Mouse (Mus musculus) hindbrain, postnatal 0 days (tissue): ENCODE measurements around the gene Rras. TPM values are rescaled to one million over a fixed set of nuclear protein-coding genes. Genes with fewer than 3 reads are reported as not detected.

Experiments used
- ATAC-seq: fragments of 200-750 bp; cut with Nextera tagmentation; 2 replicates; pipeline ENCODE4 v1.8.0; 2017; ENCODE audit warnings: mild to moderate bottlenecking, moderate TSS enrichment, moderate library complexity
- DNase-seq: peaks from one replicate; pipeline ENCODE4 v3.0.0-alpha.2; 2015; ENCODE audit warnings: low spot score
- H3K27ac ChIP-seq: fragments of 300-500 bp; sonication (generic); 2 replicates; pipeline ENCODE4 v1.5.1; 2014; ENCODE audit warnings: mild to moderate bottlenecking
- H3K27me3 ChIP-seq: fragments of 300-500 bp; sonication (generic); 2 replicates; pipeline ENCODE4 v1.6.1; 2014; ENCODE audit warnings: low read length, mixed read lengths; ENCODE audit not compliant: insufficient read depth
- H3K36me3 ChIP-seq: fragments of 300-500 bp; sonication (generic); 2 replicates; pipeline ENCODE4 v1.6.1; 2014; ENCODE audit warnings: low read length, mixed read lengths; ENCODE audit not compliant: insufficient read depth
- H3K4me1 ChIP-seq: fragments of 300-500 bp; sonication (generic); 2 replicates; pipeline ENCODE4 v1.6.1; 2014; ENCODE audit warnings: antibody characterized with exemption, low read length, mixed read lengths; ENCODE audit not compliant: insufficient read depth
- H3K4me2 ChIP-seq: fragments of 300-500 bp; sonication (generic); 2 replicates; pipeline ENCODE4 v1.6.1; 2014; ENCODE audit warnings: low read depth, mild to moderate bottlenecking, low read length, moderate library complexity, mixed read lengths
- H3K4me3 ChIP-seq: fragments of 300-500 bp; sonication (generic); 2 replicates; pipeline ENCODE4 v1.5.1; 2014; ENCODE audit warnings: low read length
- H3K9ac ChIP-seq: fragments of 300-500 bp; sonication (generic); replicated peaks from 2 replicates; pipeline ENCODE4 v1.6.1; 2014; ENCODE audit warnings: mild to moderate bottlenecking, low read length, moderate library complexity, mixed read lengths
- H3K9me3 ChIP-seq: fragments of 300-500 bp; sonication (generic); 2 replicates; pipeline ENCODE4 v1.6.1; 2016; ENCODE audit warnings: low read length, mixed read lengths
- CTCF ChIP-seq: IDR thresholded peaks from 2 replicates; pipeline ENCODE4 v1.5.1; 2016; ENCODE audit warnings: antibody characterized with exemption, control low read depth, low read depth
- WGBS: fragments of 180-500 bp; shearing (Covaris S2); extraction: QIAGEN DNeasy Blood & Tissue Kit; methylation state at CpG from one replicate; pipeline ENCODE4 v1.1.7; 2014; 5-methylcytosine and 5-hydroxymethylcytosine counted together
- microRNA-seq, 2 experiments: library from miRNA; unstranded; fragments of <30 nt; microRNA quantifications; one replicate each; pipeline ENCODE4; 2016
- polyA plus RNA-seq: library from polyadenylated mRNA; unstranded; fragments of >200 nt; fragmentation: Nextera tagmentation; extraction: Ambion mirVana; gene quantifications from 2 replicates; pipeline ENCODE4 v1.2.1, GENCODE M21; 2015
- total RNA-seq: library from RNA; depleted of rRNA; stranded (reverse); fragments of >200 nt; gene quantifications from 2 replicates; pipeline ENCODE4 v1.2.3, GENCODE M21; 2014; rRNA removed

Rras gene
- total and polyA plus RNA-seq, 2 experiments from 2014 or later: 16.9 to 18.6 TPM

- WGBS: 95% methylated on average over 2 of the region's 2 CpGs
- Histone ChIP-seq H3K27ac (no peak overlapping the region), H3K36me3 (peaks cover 7% of the 10 kb centered on the region; the same call in 1 of the 2 replicates), H3K27me3 (no peaks in the 10 kb centered on the region), H3K4me3 (no peak overlapping the region), H3K4me2 (no peak overlapping the region), H3K9ac (no peak overlapping the region), H3K4me1 (no peaks in the 10 kb centered on the region), H3K9me3 (no peaks in the 10 kb centered on the region)
- no peak for TF ChIP-seq CTCF
- DNase-seq (no peak), ATAC-seq (no peak)
Observed at GRCm38 (mm10) chr7:45069671-45070070, 51.9 kb downstream of the Rras start.

Small RNA genes within 50 kb of the gene (microRNA-seq; reads per million reads assigned to microRNA genes)
- gene Mir7054: 1.1 to 1.8 reads per million in 2 experiments

Other genes starting within 250 kb of the Rras start
Only the 30 nearest of the 35 such genes appear.
- gene Akt1s1, start 169.0 kb upstream of the Rras start, total RNA-seq: 136 and 156 TPM in 2 replicates
- 94.3 and 95.4 TPM in 2 replicates for gene Akt1s1, start 169.0 kb upstream of the Rras start, polyA plus RNA-seq
- gene Tbc1d17, start 168.9 kb upstream of the Rras start, total RNA-seq: 53.7 and 98.5 TPM in 2 replicates
- gene Tbc1d17, start 168.9 kb upstream of the Rras start, polyA plus RNA-seq: 103 and 106 TPM in 2 replicates
- gene Pnkp, start 160.8 kb upstream of the Rras start, total RNA-seq: 22.9 and 47.1 TPM in 2 replicates
- gene Pnkp, start 160.8 kb upstream of the Rras start, polyA plus RNA-seq: 35.7 and 37.5 TPM in 2 replicates
- gene Ptov1, start 148.2 kb upstream of the Rras start, total RNA-seq: 524 and 597 TPM in 2 replicates
- gene Ptov1, start 148.2 kb upstream of the Rras start, polyA plus RNA-seq: 416 and 438 TPM in 2 replicates
- gene Med25, start 125.2 kb upstream of the Rras start, total RNA-seq: 193 and 194 TPM in 2 replicates
- gene Med25, start 125.2 kb upstream of the Rras start, polyA plus RNA-seq: 121 and 123 TPM in 2 replicates
- 27.8 and 29.8 TPM in 2 replicates for gene Fuz, start 121.9 kb upstream of the Rras start, total RNA-seq
- gene Fuz, start 121.9 kb upstream of the Rras start, polyA plus RNA-seq: 14.5 and 14.9 TPM in 2 replicates
- 251 and 255 TPM in 2 replicates for gene Ap2a1, start 88.5 kb upstream of the Rras start, total RNA-seq
- gene Ap2a1, start 88.5 kb upstream of the Rras start, polyA plus RNA-seq: 113 and 115 TPM in 2 replicates
- gene Tsks, start 74.8 kb upstream of the Rras start, total RNA-seq: not detected in 2 replicates
- gene Tsks, start 74.8 kb upstream of the Rras start, polyA plus RNA-seq: 0.25 and 0.40 TPM in 2 replicates
- gene Cpt1c, start 43.1 kb upstream of the Rras start, total RNA-seq: 99.4 and 105 TPM in 2 replicates
- gene Cpt1c, start 43.1 kb upstream of the Rras start, polyA plus RNA-seq: 48.7 and 50.7 TPM in 2 replicates
- gene Prmt1, start 31.4 kb upstream of the Rras start, total RNA-seq: 215 and 251 TPM in 2 replicates
- gene Prmt1, start 31.4 kb upstream of the Rras start, polyA plus RNA-seq: 470 and 531 TPM in 2 replicates
- gene Irf3, start 20.3 kb upstream of the Rras start, total RNA-seq: 42.2 and 48.6 TPM in 2 replicates
- 31.5 and 33.7 TPM in 2 replicates for gene Irf3, start 20.3 kb upstream of the Rras start, polyA plus RNA-seq
- gene Bcl2l12, start 19.2 kb upstream of the Rras start, total RNA-seq: 7.2 and 15.0 TPM in 2 replicates
- gene Bcl2l12, start 19.2 kb upstream of the Rras start, polyA plus RNA-seq: 13.0 and 13.6 TPM in 2 replicates
- 76.7 and 77.7 TPM in 2 replicates for gene Scaf1, start 1.6 kb upstream of the Rras start, total RNA-seq
- 40.7 and 45.6 TPM in 2 replicates for gene Scaf1, start 1.6 kb upstream of the Rras start, polyA plus RNA-seq
- 14.0 and 18.1 TPM in 2 replicates for gene Prr12, start 34.9 kb downstream of the Rras start, total RNA-seq
- 7.5 and 9.2 TPM in 2 replicates for gene Prr12, start 34.9 kb downstream of the Rras start, polyA plus RNA-seq
- gene Nosip, start 44.5 kb downstream of the Rras start, total RNA-seq: 72.9 and 83.1 TPM in 2 replicates
- gene Nosip, start 44.5 kb downstream of the Rras start, polyA plus RNA-seq: 64.5 and 67.4 TPM in 2 replicates
- 10.5 and 12.4 TPM in 2 replicates for gene Prrg2, start 44.7 kb downstream of the Rras start, total RNA-seq
- 15.3 and 17.2 TPM in 2 replicates for gene Prrg2, start 44.7 kb downstream of the Rras start, polyA plus RNA-seq
- gene Rcn3, start 74.3 kb downstream of the Rras start, total RNA-seq: 42.9 and 45.1 TPM in 2 replicates
- gene Rcn3, start 74.3 kb downstream of the Rras start, polyA plus RNA-seq: 39.3 and 42.0 TPM in 2 replicates
- gene Fcgrt, start 85.9 kb downstream of the Rras start, total RNA-seq: 32.9 and 43.6 TPM in 2 replicates
- 43.8 and 45.9 TPM in 2 replicates for gene Fcgrt, start 85.9 kb downstream of the Rras start, polyA plus RNA-seq
- gene Rps11, start 106.5 kb downstream of the Rras start, total RNA-seq: 743 and 824 TPM in 2 replicates
- 768 and 794 TPM in 2 replicates for gene Rps11, start 106.5 kb downstream of the Rras start, polyA plus RNA-seq
- gene Rpl13a, start 110.8 kb downstream of the Rras start, total RNA-seq: 1,377 and 1,807 TPM in 2 replicates
- 800 and 828 TPM in 2 replicates for gene Rpl13a, start 110.8 kb downstream of the Rras start, polyA plus RNA-seq
- not detected in 2 replicates for gene Gm45713, start 118.3 kb downstream of the Rras start, total RNA-seq
- gene Gm45713, start 118.3 kb downstream of the Rras start, polyA plus RNA-seq: 0.15 TPM in 1 of 2 replicates, not detected in the other
- 5.8 and 8.0 TPM in 2 replicates for gene Flt3l, start 118.5 kb downstream of the Rras start, total RNA-seq
- gene Flt3l, start 118.5 kb downstream of the Rras start, polyA plus RNA-seq: 2.1 and 3.0 TPM in 2 replicates
- gene Pih1d1, start 136.3 kb downstream of the Rras start, total RNA-seq: 119 and 124 TPM in 2 replicates
- 79.3 and 80.5 TPM in 2 replicates for gene Pih1d1, start 136.3 kb downstream of the Rras start, polyA plus RNA-seq
- gene Aldh16a1, start 136.6 kb downstream of the Rras start, total RNA-seq: 30.5 and 30.9 TPM in 2 replicates
- 19.0 and 20.6 TPM in 2 replicates for gene Aldh16a1, start 136.6 kb downstream of the Rras start, polyA plus RNA-seq
- gene Slc17a7, start 146.0 kb downstream of the Rras start, total RNA-seq: 9.8 and 13.5 TPM in 2 replicates
- gene Slc17a7, start 146.0 kb downstream of the Rras start, polyA plus RNA-seq: 4.2 and 4.6 TPM in 2 replicates
- gene Gfy, start 161.6 kb downstream of the Rras start, total RNA-seq: 0.36 TPM in 1 of 2 replicates, not detected in the other
- gene Gfy, start 161.6 kb downstream of the Rras start, polyA plus RNA-seq: not detected in 2 replicates
- gene Pth2, start 163.0 kb downstream of the Rras start, total RNA-seq: not detected in 2 replicates
- 1.1 and 2.1 TPM in 2 replicates for gene Pth2, start 163.0 kb downstream of the Rras start, polyA plus RNA-seq
- 0.10 TPM in 1 of 2 replicates, not detected in the other for gene Ccdc155, start 186.9 kb downstream of the Rras start, total RNA-seq
- 0.46 and 0.55 TPM in 2 replicates for gene Ccdc155, start 186.9 kb downstream of the Rras start, polyA plus RNA-seq
- 15.7 and 18.3 TPM in 2 replicates for gene Dkkl1, start 194.2 kb downstream of the Rras start, total RNA-seq
- gene Dkkl1, start 194.2 kb downstream of the Rras start, polyA plus RNA-seq: 24.0 and 25.4 TPM in 2 replicates
- 58.0 and 73.6 TPM in 2 replicates for gene Tead2, start 197.8 kb downstream of the Rras start, total RNA-seq
- 36.0 and 37.3 TPM in 2 replicates for gene Tead2, start 197.8 kb downstream of the Rras start, polyA plus RNA-seq